Mouse (Mus musculus): Measurements from ENCODE around the gene Diablo. TPM values are rescaled to one million over a fixed set of nuclear protein-coding genes. Genes with fewer than 3 reads are reported as not detected.
"Not testable (repeated sequence)": the region's sequence is repeated elsewhere in the genome, so short reads cannot be mapped to it uniquely, and the experiment has no call there.

The Diablo gene
- polyA plus RNA-seq, 1 experiment from 2014 or later, result 110 TPM

DNA sequence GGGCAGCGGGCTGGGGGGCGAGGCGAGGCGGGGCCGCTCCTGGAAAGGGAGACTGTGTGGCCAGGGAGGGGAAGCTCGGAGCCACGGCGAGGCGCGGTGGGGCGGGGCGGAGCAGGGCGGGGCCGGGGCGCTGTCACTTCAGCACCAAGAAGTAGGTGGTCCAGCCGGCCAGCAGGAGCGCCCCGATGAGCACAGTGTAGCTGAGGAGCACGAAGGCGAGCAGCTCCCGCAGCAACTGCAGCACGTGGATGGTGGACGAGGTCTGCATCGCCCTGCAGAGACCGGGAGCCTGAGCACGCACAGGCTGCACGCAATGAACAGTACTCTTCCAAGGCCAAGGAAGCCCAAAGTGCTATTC is 396 bp upstream of the Diablo start:
- H3K27ac ChIP-seq, result peak overlapping the region; percentile 81
- peak overlapping the region; percentile 46 for H3K9ac ChIP-seq
- peak; percentile 92 for ATAC-seq (replicated peaks)
- H3K36me3 ChIP-seq (replicated peaks), result peaks cover 8% of the 10 kb centered on the region
- H3K9me3 ChIP-seq, result no peaks in the 10 kb centered on the region
- no peaks in the 10 kb centered on the region for H3K27me3 ChIP-seq (replicated peaks)
- peaks cover 23% of the 10 kb centered on the region for H3K4me1 ChIP-seq
- H3K4me2 ChIP-seq, result peak overlapping the region; percentile 92
- peak overlapping the region; percentile 62 for H3K4me3 ChIP-seq
- under 1% methylated on average over 24 of the region's 27 CpGs for WGBS

DNA sequence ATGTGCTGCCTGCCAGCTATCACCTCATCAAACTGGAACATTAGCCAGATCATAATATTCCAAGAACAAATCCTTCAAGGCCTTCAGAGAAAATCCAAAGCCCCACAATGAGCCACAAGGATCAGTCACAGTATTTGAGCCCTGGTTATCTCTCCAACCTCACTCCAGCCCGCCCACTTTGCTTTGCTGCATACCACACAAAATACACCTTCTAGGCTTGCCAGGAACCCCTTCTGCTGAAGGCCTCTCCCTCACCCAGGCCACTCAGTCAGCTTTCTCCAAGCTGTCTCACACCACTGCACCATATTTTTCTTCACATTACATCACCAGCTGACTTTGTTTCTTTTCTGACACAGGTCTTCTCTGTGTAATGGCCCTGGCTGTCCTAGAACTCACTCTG is 1.8 kb downstream of the Diablo start:
- Histone ChIP-seq H3K9me3 (no peaks in the 10 kb centered on the region), H3K9ac (no peak overlapping the region), H3K27ac (no peak overlapping the region), H3K27me3 (replicated peaks) (no peaks in the 10 kb centered on the region), H3K4me1 (peaks cover 23% of the 10 kb centered on the region), H3K4me2 (no peak overlapping the region), H3K36me3 (replicated peaks) (peaks cover 5% of the 10 kb centered on the region; the same call in 1 of the 2 replicates), H3K4me3 (no peak overlapping the region)
- 97% methylated on average over 1 of the region's 1 CpGs for WGBS
- no peak for ATAC-seq (replicated peaks)

DNA sequence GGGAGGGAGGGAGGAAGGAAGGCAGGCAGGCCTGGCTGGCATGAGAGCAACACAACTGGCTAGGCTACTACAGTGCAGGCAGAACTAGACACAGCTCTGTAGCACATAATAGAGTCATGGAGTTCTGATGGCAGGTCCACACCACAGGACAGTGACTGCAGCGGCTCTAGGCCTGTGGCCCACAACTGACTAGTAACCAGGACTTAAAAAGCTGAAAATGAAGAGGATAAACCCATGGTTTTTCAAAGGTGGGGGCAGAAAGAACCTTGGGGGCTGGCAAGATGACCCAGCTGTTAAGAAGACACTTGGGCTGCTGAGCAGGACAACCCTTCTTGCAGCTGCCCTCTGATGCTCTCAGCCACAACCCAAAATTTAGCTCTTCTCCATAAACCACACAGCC is 2.4 kb downstream of the Diablo start:
- Histone ChIP-seq H3K4me2 (no peak overlapping the region), H3K4me1 (peaks cover 23% of the 10 kb centered on the region), H3K27me3 (replicated peaks) (no peaks in the 10 kb centered on the region), H3K27ac (no peak overlapping the region), H3K4me3 (no peak overlapping the region), H3K36me3 (replicated peaks) (peaks cover 7% of the 10 kb centered on the region; the same call in 1 of the 2 replicates), H3K9ac (no peak overlapping the region), H3K9me3 (no peaks in the 10 kb centered on the region)
- WGBS, result 82% methylated on average over 1 of the region's 1 CpGs
- no peak for ATAC-seq (replicated peaks)

- no peak overlapping the region for H3K9ac ChIP-seq
- peaks cover 23% of the 10 kb centered on the region for H3K4me1 ChIP-seq
- H3K4me3 ChIP-seq, result no peak overlapping the region
- H3K27ac ChIP-seq, result no peak overlapping the region
- H3K27me3 ChIP-seq (replicated peaks), result no peaks in the 10 kb centered on the region
- ATAC-seq (replicated peaks), result no peak
- no peaks in the 10 kb centered on the region for H3K9me3 ChIP-seq
- 89% methylated on average over 9 of the region's 9 CpGs for WGBS
- no peak overlapping the region for H3K4me2 ChIP-seq
- peaks cover 14% of the 10 kb centered on the region for H3K36me3 ChIP-seq (replicated peaks)
These were observed 3.3 kb downstream of the Diablo start for GRCm38 (mm10) chr5:123520666-123521065.

GRCm38 (mm10) chr5:123514871-123515270 is 9.1 kb downstream of the Diablo start:
- no peak overlapping the region for H3K4me2 ChIP-seq
- no peak for ATAC-seq (replicated peaks)
- no peak overlapping the region for H3K27ac ChIP-seq
- H3K4me1 ChIP-seq, result no peaks in the 10 kb centered on the region
- WGBS, result 96% methylated on average over 5 of the region's 5 CpGs
- H3K9me3 ChIP-seq, result no peaks in the 10 kb centered on the region
- peaks cover 31% of the 10 kb centered on the region for H3K36me3 ChIP-seq (replicated peaks)
- no peak overlapping the region for H3K4me3 ChIP-seq
- H3K9ac ChIP-seq, result no peak overlapping the region
- no peaks in the 10 kb centered on the region for H3K27me3 ChIP-seq (replicated peaks)

DNA sequence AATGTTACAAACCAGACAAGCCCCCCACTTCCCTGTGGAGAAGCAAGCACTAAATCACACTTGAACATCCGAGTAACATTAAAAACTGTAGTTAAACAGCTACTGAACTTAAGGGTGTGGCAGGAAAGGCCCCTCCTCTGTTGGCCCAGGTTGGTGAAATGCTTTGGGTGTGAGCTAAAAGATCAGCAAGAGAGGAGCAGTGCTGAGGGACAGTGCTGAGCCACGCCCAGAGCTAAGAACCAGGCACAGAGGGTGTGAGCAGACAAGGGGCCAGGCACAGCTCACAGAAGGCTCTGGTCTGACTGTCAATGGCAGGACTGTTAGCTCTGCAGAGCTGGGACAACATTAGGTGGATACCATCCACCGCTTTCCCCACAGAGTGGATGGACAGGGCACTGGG is 11.9 kb downstream of the Diablo start:
- H3K27me3 ChIP-seq (replicated peaks), result peaks cover 5% of the 10 kb centered on the region; the same call in 1 of the 2 replicates
- H3K4me3 ChIP-seq, result no peak overlapping the region
- 83% methylated on average over 3 of the region's 3 CpGs for WGBS
- no peak for ATAC-seq (replicated peaks)
- no peak overlapping the region for H3K9ac ChIP-seq
- H3K4me2 ChIP-seq, result no peak overlapping the region
- peaks cover 25% of the 10 kb centered on the region for H3K36me3 ChIP-seq (replicated peaks)
- peaks cover 14% of the 10 kb centered on the region for H3K4me1 ChIP-seq
- H3K9me3 ChIP-seq, result no peaks in the 10 kb centered on the region
- no peak overlapping the region for H3K27ac ChIP-seq

- not testable (repeated sequence) for H3K4me3 ChIP-seq; H3K27ac ChIP-seq; H3K27me3 ChIP-seq (replicated peaks); H3K9me3 ChIP-seq; H3K4me2 ChIP-seq; ATAC-seq (replicated peaks); H3K9ac ChIP-seq
- Histone ChIP-seq H3K36me3 (replicated peaks) (peaks cover 23% of the 10 kb centered on the region), H3K4me1 (peaks cover 14% of the 10 kb centered on the region)
- 72% methylated on average over 3 of the region's 3 CpGs for WGBS
These were observed 12.6 kb downstream of the Diablo start for GRCm38 (mm10) chr5:123511426-123511825.

- 87% methylated on average over 5 of the region's 5 CpGs for WGBS
These were observed 13.8 kb downstream of the Diablo start, which contains the start of gene B3gnt4 for GRCm38 (mm10) chr5:123510160-123510559. B3gnt4 (plus strand) TSS chr5:123510460.

DNA sequence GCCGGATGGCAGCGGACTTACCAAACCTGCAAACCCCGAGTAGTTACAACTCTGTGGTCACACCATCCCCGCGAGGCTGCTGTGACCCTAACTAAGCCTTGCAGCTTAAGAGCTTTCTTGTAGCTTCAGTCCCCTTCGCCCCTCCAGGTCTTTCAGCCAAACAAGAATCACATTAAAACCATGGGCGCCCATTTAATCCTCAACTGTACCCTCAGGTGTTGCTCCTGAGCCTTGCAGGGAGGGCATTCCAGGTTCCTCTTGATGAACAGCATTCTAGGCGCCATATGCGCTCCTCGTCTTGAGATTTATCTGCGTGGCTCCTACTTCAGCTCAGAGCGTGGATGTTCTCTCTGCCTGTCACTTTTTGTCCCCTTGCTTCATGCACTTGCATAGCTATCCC is 15.1 kb downstream of the Diablo start:
- Histone ChIP-seq H3K27me3 (replicated peaks) (peaks cover 7% of the 10 kb centered on the region; the same call in 1 of the 2 replicates), H3K9ac (peak overlapping the region; percentile 56), H3K9me3 (no peaks in the 10 kb centered on the region), H3K4me1 (peaks cover 14% of the 10 kb centered on the region), H3K4me2 (peak overlapping the region; percentile 66), H3K36me3 (replicated peaks) (0 out of 2 replicates have a peak, but pooled peaks cover 11% of the 10 kb centered on the region), H3K27ac (no peak overlapping the region), H3K4me3 (peak overlapping the region; percentile 68)
- 7% methylated on average over 12 of the region's 12 CpGs for WGBS
- ATAC-seq (replicated peaks), result no peak; the same call in 1 of the 2 replicates

More at GRCm38 (mm10) chr5:123510160-123510559, 13.8 kb downstream of the Diablo start, which contains the start of gene B3gnt4:
- Histone ChIP-seq H3K27me3 (replicated peaks) (peaks cover 7% of the 10 kb centered on the region; the same call in 1 of the 2 replicates), H3K9me3 (no peaks in the 10 kb centered on the region), H3K36me3 (replicated peaks) (peaks cover 13% of the 10 kb centered on the region; the same call in 1 of the 2 replicates), H3K9ac (no peak within 1 kb of the TSS), H3K27ac (no peak within 1 kb of the TSS), H3K4me1 (peaks cover 14% of the 10 kb centered on the region), H3K4me3 (no peak within 1 kb of the TSS), H3K4me2 (peak within 1 kb of the TSS; percentile 66)
- no peak for ATAC-seq (replicated peaks)

- H3K4me1 ChIP-seq, result peaks cover 14% of the 10 kb centered on the region
- H3K36me3 ChIP-seq (replicated peaks), result 0 out of 2 replicates have a peak, but pooled peaks cover 6% of the 10 kb centered on the region
- ATAC-seq (replicated peaks), result peak; percentile 93
- H3K27me3 ChIP-seq (replicated peaks), result peaks cover 7% of the 10 kb centered on the region; the same call in 1 of the 2 replicates
- H3K4me3 ChIP-seq, result peak overlapping the region; percentile 68
- H3K4me2 ChIP-seq, result peak overlapping the region; percentile 66
- H3K9ac ChIP-seq, result peak overlapping the region; percentile 56
- no peaks in the 10 kb centered on the region for H3K9me3 ChIP-seq
- 1% methylated on average over 59 of the region's 59 CpGs for WGBS
- no peak overlapping the region for H3K27ac ChIP-seq
These were observed 15.8 kb downstream of the Diablo start for GRCm38 (mm10) chr5:123507936-123508723.

DNA sequence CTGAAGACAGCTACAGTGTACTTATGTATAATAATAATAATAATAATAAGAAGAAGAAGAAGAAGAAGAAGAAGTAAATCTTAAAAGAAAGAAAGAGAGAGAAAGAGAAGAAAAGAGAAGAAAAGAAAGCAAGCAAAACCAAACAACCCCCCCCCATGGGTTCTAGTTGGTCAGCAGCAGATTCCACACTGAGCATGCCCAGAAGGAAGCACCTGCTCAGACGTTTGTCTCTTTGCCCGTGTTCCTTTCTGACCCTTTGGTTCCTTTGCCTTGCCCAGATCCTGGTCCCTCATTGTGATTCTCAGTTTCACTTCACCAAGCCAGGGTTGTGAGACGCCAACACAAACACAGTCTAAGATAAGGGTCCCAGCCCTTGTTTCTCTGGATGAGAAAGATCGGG is 22.0 kb downstream of the Diablo start:
- 85% methylated on average over 4 of the region's 4 CpGs for WGBS
- no peak for ATAC-seq (replicated peaks)
- no peaks in the 10 kb centered on the region for H3K9me3 ChIP-seq
- H3K27me3 ChIP-seq (replicated peaks), result peaks cover 3% of the 10 kb centered on the region; the same call in 1 of the 2 replicates
- no peak overlapping the region for H3K27ac ChIP-seq
- no peak overlapping the region for H3K4me3 ChIP-seq
- H3K9ac ChIP-seq, result no peak overlapping the region
- H3K36me3 ChIP-seq (replicated peaks), result no peaks in the 10 kb centered on the region
- H3K4me2 ChIP-seq, result no peak overlapping the region
- H3K4me1 ChIP-seq, result peaks cover 8% of the 10 kb centered on the region; the same call in 1 of the 2 replicates

DNA sequence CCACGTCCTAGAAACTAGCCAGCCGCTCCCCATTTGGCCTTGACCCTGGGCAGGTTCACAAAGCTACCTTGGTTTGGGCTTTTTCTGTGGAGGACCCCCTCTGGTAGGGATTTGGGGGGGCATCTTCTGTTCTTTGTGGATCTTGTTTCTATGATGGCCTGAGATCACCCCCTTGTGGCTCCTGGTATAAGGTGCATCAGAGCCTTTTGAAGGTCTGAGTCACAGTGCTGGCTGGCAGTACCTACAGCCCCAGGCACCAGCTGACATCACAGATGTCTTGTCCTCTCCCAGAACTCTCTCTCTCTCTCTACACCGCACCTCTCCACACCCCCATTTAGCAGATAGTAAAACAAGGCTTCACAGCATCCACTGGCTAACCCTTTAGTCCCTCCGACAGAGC is 24.3 kb downstream of the Diablo start:
- Histone ChIP-seq H3K9me3 (no peaks in the 10 kb centered on the region), H3K4me1 (peaks cover 8% of the 10 kb centered on the region; the same call in 1 of the 2 replicates), H3K27ac (no peak overlapping the region), H3K36me3 (replicated peaks) (no peaks in the 10 kb centered on the region), H3K4me3 (no peak overlapping the region), H3K4me2 (no peak overlapping the region), H3K9ac (no peak overlapping the region), H3K27me3 (replicated peaks) (peaks cover 2% of the 10 kb centered on the region; the same call in 1 of the 2 replicates)
- no peak for ATAC-seq (replicated peaks)
- 53% methylated on average over 4 of the region's 4 CpGs for WGBS

All from midbrain, embryonic 15.5 days (tissue).